Mouse (Mus musculus): ENCODE measurements around the gene Pcbp3. TPM values are rescaled to one million over a fixed set of nuclear protein-coding genes. Genes with fewer than 3 reads are reported as not detected.

The Pcbp3 gene
- polyA plus RNA-seq, 1 experiment: 23.5 TPM

DNA sequence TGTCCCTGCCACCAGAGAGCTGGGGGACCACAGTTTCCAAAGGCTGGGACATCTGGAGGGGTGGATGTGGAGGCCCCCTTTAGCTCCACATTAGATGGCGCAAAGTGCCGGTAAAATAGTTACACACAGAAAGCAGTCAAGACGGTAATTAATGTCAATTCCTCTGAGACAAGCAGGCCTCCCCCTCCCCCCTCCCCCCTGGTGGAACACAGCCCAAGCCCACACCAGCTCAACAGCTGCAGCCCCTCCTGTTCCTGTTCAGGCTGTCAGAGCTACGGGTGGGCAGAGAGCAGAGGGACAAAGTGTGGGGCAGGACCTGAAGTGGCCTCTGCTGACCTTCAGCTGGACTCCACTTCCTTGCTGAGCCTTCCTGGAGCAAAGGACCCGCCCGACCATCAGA is 2.7 kb upstream of the Pcbp3 start:
- Histone ChIP-seq H3K27me3 (replicated peaks; ENCODE audit: control insufficient read depth, insufficient read depth, low read length) (no peaks in the 10 kb centered on the region), H3K27ac (ENCODE audit: insufficient read depth, low read depth, low read length) (0 out of 2 replicates have a peak overlapping the region, but pooled peaks have one; percentile 22), H3K4me3 (ENCODE audit: insufficient read depth, low read depth, low read length) (no peak overlapping the region), H3K4me1 (ENCODE audit: control insufficient read depth, insufficient read depth, low read length) (peaks cover 6% of the 10 kb centered on the region; the same call in 1 of the 2 replicates), H3K36me3 (ENCODE audit: control insufficient read depth, insufficient read depth, low read length) (no peaks in the 10 kb centered on the region)
- WGBS: 21% methylated on average over 6 of the region's 6 CpGs
- peak; percentile 52 for DNase-seq
- TF ChIP-seq POLR2A (IDR thresholded peaks at IDR 0.05; ENCODE audit: low read depth, low read length): no peak
- no peak for TF ChIP-seq CTCF (conservative IDR thresholded peaks at IDR 0.05; ENCODE audit: insufficient read depth, insufficient read length, low read depth, low read length)

DNA sequence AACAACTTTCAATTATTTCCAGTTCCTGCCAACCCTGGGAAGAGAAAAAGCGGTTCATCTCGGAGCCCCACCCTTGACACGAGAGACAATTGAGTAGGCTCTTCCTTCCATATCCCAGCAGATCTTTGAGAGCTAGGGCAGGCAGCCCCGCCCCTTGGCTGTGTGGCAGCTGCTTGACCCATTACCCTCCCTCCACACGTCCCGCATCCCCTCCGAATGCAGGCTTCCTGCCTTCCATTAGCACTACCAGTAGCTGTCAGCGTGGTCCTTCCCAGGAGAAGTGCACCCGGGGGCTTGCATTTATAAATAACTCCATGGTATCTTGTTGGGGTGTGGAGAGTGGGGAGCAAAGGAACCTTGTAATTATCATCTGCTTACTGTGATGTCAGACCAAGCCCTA is 2.3 kb upstream of the Pcbp3 start:
- Histone ChIP-seq H3K4me1 (ENCODE audit: control insufficient read depth, insufficient read depth, low read length) (peaks cover 6% of the 10 kb centered on the region; the same call in 1 of the 2 replicates), H3K36me3 (ENCODE audit: control insufficient read depth, insufficient read depth, low read length) (no peaks in the 10 kb centered on the region), H3K27ac (ENCODE audit: insufficient read depth, low read depth, low read length) (0 out of 2 replicates have a peak overlapping the region, but pooled peaks have one; percentile 22), H3K4me3 (ENCODE audit: insufficient read depth, low read depth, low read length) (no peak overlapping the region), H3K27me3 (replicated peaks; ENCODE audit: control insufficient read depth, insufficient read depth, low read length) (no peaks in the 10 kb centered on the region)
- peak; percentile 57 for DNase-seq
- WGBS: 43% methylated on average over 9 of the region's 9 CpGs
- TF ChIP-seq CTCF (conservative IDR thresholded peaks at IDR 0.05; ENCODE audit: insufficient read depth, insufficient read length, low read depth, low read length): no peak
- TF ChIP-seq POLR2A (IDR thresholded peaks at IDR 0.05; ENCODE audit: low read depth, low read length): no peak

DNA sequence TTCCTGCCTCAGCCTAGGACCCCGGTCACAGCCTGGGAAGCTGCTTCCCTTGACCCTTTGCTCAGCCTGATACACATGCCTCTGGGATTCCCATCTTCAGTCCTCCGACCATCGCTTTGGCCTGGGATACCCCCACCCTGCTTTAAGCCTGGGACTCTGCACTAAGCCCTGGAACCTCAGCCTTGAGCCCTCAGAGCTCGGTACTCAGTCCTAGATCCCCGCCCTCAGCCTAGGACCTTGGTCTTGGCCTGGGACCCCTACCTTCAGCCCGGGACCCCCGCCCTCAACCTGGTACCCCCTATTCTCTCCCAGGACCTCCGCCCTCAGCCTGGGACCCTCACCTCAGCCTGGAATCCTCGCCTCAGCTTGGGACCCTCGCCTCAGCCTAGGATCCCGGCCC is 531 bp downstream of the Pcbp3 start:
- Histone ChIP-seq H3K27ac (ENCODE audit: insufficient read depth, low read depth, low read length) (peak overlapping the region; percentile 18; the same call in 1 of the 2 replicates), H3K4me3 (ENCODE audit: insufficient read depth, low read depth, low read length) (peak overlapping the region; percentile 89), H3K27me3 (replicated peaks; ENCODE audit: control insufficient read depth, insufficient read depth, low read length) (no peaks in the 10 kb centered on the region), H3K36me3 (ENCODE audit: control insufficient read depth, insufficient read depth, low read length) (no peaks in the 10 kb centered on the region), H3K4me1 (ENCODE audit: control insufficient read depth, insufficient read depth, low read length) (peaks cover 11% of the 10 kb centered on the region)
- DNase-seq: no peak
- 11% methylated on average over 11 of the region's 11 CpGs for WGBS
- TF ChIP-seq POLR2A (IDR thresholded peaks at IDR 0.05; ENCODE audit: low read depth, low read length): no peak
- no peak for TF ChIP-seq CTCF (conservative IDR thresholded peaks at IDR 0.05; ENCODE audit: insufficient read depth, insufficient read length, low read depth, low read length)

DNA sequence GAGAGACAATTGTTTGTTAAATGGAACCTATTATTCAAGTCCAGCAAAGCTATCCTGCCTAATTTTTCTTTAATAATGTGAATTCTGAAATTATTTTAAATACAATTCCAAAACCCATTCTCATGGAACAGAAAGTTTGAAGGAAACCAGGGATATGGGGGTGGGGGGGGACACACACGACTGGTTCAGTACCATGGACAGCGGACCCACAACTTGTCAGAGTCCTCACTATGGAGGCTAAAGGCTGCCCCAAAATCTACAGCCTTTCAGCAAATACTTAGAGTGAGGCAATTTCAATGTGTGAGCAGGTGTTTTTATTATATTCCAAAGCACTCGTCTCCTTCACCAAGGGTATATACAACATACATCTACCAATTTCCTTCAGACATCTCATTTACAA is 3.5 kb downstream of the Pcbp3 start:
- Histone ChIP-seq H3K27ac (ENCODE audit: insufficient read depth, low read depth, low read length) (no peak overlapping the region), H3K4me3 (ENCODE audit: insufficient read depth, low read depth, low read length) (no peak overlapping the region), H3K4me1 (ENCODE audit: control insufficient read depth, insufficient read depth, low read length) (peaks cover 12% of the 10 kb centered on the region), H3K36me3 (ENCODE audit: control insufficient read depth, insufficient read depth, low read length) (no peaks in the 10 kb centered on the region), H3K27me3 (replicated peaks; ENCODE audit: control insufficient read depth, insufficient read depth, low read length) (no peaks in the 10 kb centered on the region)
- no peak for TF ChIP-seq CTCF (conservative IDR thresholded peaks at IDR 0.05; ENCODE audit: insufficient read depth, insufficient read length, low read depth, low read length)
- TF ChIP-seq POLR2A (IDR thresholded peaks at IDR 0.05; ENCODE audit: low read depth, low read length): no peak
- no peak for DNase-seq
- WGBS: 55% methylated on average over 3 of the region's 3 CpGs

DNA sequence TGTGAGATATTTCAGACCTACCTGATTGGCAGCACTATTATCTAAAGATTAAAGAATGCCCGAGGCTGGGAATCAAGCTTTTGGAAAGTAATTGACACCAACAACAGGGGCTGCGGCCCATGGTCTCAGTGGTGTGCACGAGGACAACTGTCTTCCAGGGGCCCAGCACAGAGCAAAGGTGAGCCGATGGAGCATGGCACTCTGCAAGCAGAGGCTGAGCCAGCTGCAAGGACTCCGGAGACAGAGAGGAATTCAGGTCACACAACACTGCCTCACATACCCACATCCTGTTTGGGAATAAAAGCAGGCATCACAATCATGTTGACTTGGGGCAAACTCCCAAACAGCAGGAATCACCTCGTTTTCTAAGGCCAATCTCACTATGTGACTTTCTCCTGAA is 5.5 kb downstream of the Pcbp3 start:
- TF ChIP-seq CTCF (conservative IDR thresholded peaks at IDR 0.05; ENCODE audit: insufficient read depth, insufficient read length, low read depth, low read length) (no peak), POLR2A (IDR thresholded peaks at IDR 0.05; ENCODE audit: low read depth, low read length) (no peak)
- Histone ChIP-seq H3K27me3 (replicated peaks; ENCODE audit: control insufficient read depth, insufficient read depth, low read length) (no peaks in the 10 kb centered on the region), H3K4me3 (ENCODE audit: insufficient read depth, low read depth, low read length) (no peak overlapping the region), H3K27ac (ENCODE audit: insufficient read depth, low read depth, low read length) (no peak overlapping the region), H3K36me3 (ENCODE audit: control insufficient read depth, insufficient read depth, low read length) (no peaks in the 10 kb centered on the region), H3K4me1 (ENCODE audit: control insufficient read depth, insufficient read depth, low read length) (peaks cover 11% of the 10 kb centered on the region)
- 21% methylated on average over 6 of the region's 6 CpGs for WGBS
- peak; percentile 36 for DNase-seq

DNA sequence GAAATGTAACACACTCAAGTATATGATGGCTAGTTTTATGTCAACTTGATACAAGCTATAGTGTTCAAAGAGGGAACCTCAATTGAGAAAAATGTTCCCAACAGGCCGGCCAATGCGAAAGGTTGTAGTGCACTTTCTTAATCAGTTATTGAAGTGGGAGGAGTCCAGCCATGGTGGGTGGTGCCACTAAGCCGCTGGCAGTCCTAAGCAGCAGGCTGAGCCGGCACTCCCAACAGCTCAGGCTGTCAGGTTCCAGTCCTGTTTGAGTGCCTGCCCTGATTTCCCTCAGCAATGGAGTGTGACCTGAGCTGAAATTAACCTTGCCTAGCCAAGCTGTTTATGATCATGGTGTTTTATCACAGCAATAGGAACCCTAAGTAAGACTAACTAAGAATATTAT is 20.6 kb downstream of the Pcbp3 start:
- TF ChIP-seq CTCF (conservative IDR thresholded peaks at IDR 0.05; ENCODE audit: insufficient read depth, insufficient read length, low read depth, low read length) (no peak), POLR2A (IDR thresholded peaks at IDR 0.05; ENCODE audit: low read depth, low read length) (no peak)
- 41% methylated on average over 4 of the region's 4 CpGs for WGBS
- Histone ChIP-seq H3K27ac (ENCODE audit: insufficient read depth, low read depth, low read length) (no peak overlapping the region), H3K4me1 (ENCODE audit: control insufficient read depth, insufficient read depth, low read length) (no peaks in the 10 kb centered on the region), H3K27me3 (replicated peaks; ENCODE audit: control insufficient read depth, insufficient read depth, low read length) (no peaks in the 10 kb centered on the region), H3K4me3 (ENCODE audit: insufficient read depth, low read depth, low read length) (no peak overlapping the region), H3K36me3 (ENCODE audit: control insufficient read depth, insufficient read depth, low read length) (no peaks in the 10 kb centered on the region)
- peak; percentile 79 for DNase-seq

DNA sequence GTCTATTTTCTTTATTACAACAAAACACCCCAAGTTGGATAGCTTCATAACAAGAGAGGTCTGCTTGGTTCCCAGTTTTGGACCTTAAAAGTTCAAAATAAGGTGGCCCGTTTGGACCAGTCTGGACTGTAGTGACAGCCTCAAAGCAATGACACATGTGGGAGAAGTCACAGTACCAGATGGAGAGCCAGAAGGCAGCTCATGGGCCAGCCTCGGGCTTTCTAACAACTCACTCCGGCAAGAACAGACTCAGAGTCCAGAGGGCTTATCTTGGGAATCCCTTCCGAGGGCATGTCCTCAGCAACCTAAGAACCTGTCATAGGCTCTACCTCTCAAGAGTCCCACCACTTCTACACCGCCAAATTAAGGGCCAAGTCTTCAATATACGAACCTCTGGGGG is 24.9 kb downstream of the Pcbp3 start:
- no peak for TF ChIP-seq CTCF (conservative IDR thresholded peaks at IDR 0.05; ENCODE audit: insufficient read depth, insufficient read length, low read depth, low read length)
- TF ChIP-seq POLR2A (IDR thresholded peaks at IDR 0.05; ENCODE audit: low read depth, low read length): no peak
- Histone ChIP-seq H3K27me3 (replicated peaks; ENCODE audit: control insufficient read depth, insufficient read depth, low read length) (no peaks in the 10 kb centered on the region), H3K4me1 (ENCODE audit: control insufficient read depth, insufficient read depth, low read length) (no peaks in the 10 kb centered on the region; the same call in 1 of the 2 replicates), H3K27ac (ENCODE audit: insufficient read depth, low read depth, low read length) (no peak overlapping the region), H3K4me3 (ENCODE audit: insufficient read depth, low read depth, low read length) (no peak overlapping the region), H3K36me3 (ENCODE audit: control insufficient read depth, insufficient read depth, low read length) (no peaks in the 10 kb centered on the region)
- WGBS: 94% methylated on average over 6 of the region's 6 CpGs
- DNase-seq: no peak
